Mouse (Mus musculus): ENCODE measurements at regions not wholly inside any gene's neighbourhood (a gene's known extent, or its start where the extent isn't known, plus 50 kb on each side); places are given as distances from the start of the nearest gene placed in this dataset.

GRCm38 (mm10) chr2:174848981-174849681 is 88.7 kb downstream of the Edn3 start:
- Histone ChIP-seq H3K27ac (peak overlapping the region; percentile 10), H3K4me1 (0 out of 2 replicates have a peak, but pooled peaks cover 11% of the 10 kb centered on the region), H3K36me3 (no peaks in the 10 kb centered on the region), H3K9me3 (no peaks in the 10 kb centered on the region), H3K4me3 (no peak overlapping the region), H3K27me3 (ENCODE audit: insufficient read depth, poor library complexity, severe bottlenecking) (no peaks in the 10 kb centered on the region)
- WGBS: 60% methylated on average over 16 of the region's 16 CpGs
- DNase-seq (ENCODE audit: low spot score): no peak

- Histone ChIP-seq H3K4me1 (0 out of 2 replicates have a peak, but pooled peaks cover 11% of the 10 kb centered on the region), H3K4me3 (no peak overlapping the region), H3K27ac (no peak overlapping the region), H3K27me3 (ENCODE audit: insufficient read depth, poor library complexity, severe bottlenecking) (no peaks in the 10 kb centered on the region), H3K9me3 (no peaks in the 10 kb centered on the region), H3K36me3 (no peaks in the 10 kb centered on the region)
- DNase-seq (ENCODE audit: low spot score): no peak
- WGBS: 77% methylated on average over 16 of the region's 16 CpGs
Measured at GRCm38 (mm10) chr2:174850860-174851259, 90.4 kb downstream of the Edn3 start.

- Histone ChIP-seq H3K9me3 (no peaks in the 10 kb centered on the region), H3K27ac (peak overlapping the region; percentile 65), H3K4me3 (no peak overlapping the region), H3K27me3 (ENCODE audit: insufficient read depth, poor library complexity, severe bottlenecking) (no peaks in the 10 kb centered on the region), H3K4me1 (0 out of 2 replicates have a peak, but pooled peaks cover 11% of the 10 kb centered on the region), H3K36me3 (no peaks in the 10 kb centered on the region)
- 16% methylated on average over 22 of the region's 22 CpGs for WGBS
- DNase-seq (ENCODE audit: low spot score): peak; percentile 85
Measured at GRCm38 (mm10) chr2:174851525-174852330, 91.3 kb downstream of the Edn3 start.

GRCm38 (mm10) chr2:174853786-174854185 is 93.4 kb downstream of the Edn3 start:
- H3K9me3 ChIP-seq: no peaks in the 10 kb centered on the region
- DNase-seq (ENCODE audit: low spot score): no peak
- no peak overlapping the region for H3K27ac ChIP-seq
- peaks cover 23% of the 10 kb centered on the region for H3K4me1 ChIP-seq
- no peak overlapping the region for H3K4me3 ChIP-seq
- H3K36me3 ChIP-seq: no peaks in the 10 kb centered on the region
- H3K27me3 ChIP-seq (ENCODE audit: insufficient read depth, poor library complexity, severe bottlenecking): no peaks in the 10 kb centered on the region
- 74% methylated on average over 8 of the region's 8 CpGs for WGBS

- DNase-seq (ENCODE audit: low spot score): peak; percentile 70
- no peak overlapping the region for H3K27ac ChIP-seq
- H3K4me3 ChIP-seq: no peak overlapping the region
- no peaks in the 10 kb centered on the region for H3K36me3 ChIP-seq
- no peaks in the 10 kb centered on the region for H3K9me3 ChIP-seq
- WGBS: 78% methylated on average over 8 of the region's 8 CpGs
- H3K27me3 ChIP-seq (ENCODE audit: insufficient read depth, poor library complexity, severe bottlenecking): no peaks in the 10 kb centered on the region
- H3K4me1 ChIP-seq: peaks cover 29% of the 10 kb centered on the region
Measured at GRCm38 (mm10) chr2:174855548-174855947, 95.1 kb downstream of the Edn3 start.

GRCm38 (mm10) chr2:174856135-174856534 is 95.7 kb downstream of the Edn3 start:
- Histone ChIP-seq H3K36me3 (no peaks in the 10 kb centered on the region), H3K27me3 (ENCODE audit: insufficient read depth, poor library complexity, severe bottlenecking) (no peaks in the 10 kb centered on the region), H3K4me1 (peaks cover 31% of the 10 kb centered on the region), H3K27ac (no peak overlapping the region), H3K4me3 (no peak overlapping the region), H3K9me3 (no peaks in the 10 kb centered on the region)
- peak; percentile 64 for DNase-seq (ENCODE audit: low spot score)
- WGBS: 82% methylated on average over 5 of the region's 5 CpGs

DNA sequence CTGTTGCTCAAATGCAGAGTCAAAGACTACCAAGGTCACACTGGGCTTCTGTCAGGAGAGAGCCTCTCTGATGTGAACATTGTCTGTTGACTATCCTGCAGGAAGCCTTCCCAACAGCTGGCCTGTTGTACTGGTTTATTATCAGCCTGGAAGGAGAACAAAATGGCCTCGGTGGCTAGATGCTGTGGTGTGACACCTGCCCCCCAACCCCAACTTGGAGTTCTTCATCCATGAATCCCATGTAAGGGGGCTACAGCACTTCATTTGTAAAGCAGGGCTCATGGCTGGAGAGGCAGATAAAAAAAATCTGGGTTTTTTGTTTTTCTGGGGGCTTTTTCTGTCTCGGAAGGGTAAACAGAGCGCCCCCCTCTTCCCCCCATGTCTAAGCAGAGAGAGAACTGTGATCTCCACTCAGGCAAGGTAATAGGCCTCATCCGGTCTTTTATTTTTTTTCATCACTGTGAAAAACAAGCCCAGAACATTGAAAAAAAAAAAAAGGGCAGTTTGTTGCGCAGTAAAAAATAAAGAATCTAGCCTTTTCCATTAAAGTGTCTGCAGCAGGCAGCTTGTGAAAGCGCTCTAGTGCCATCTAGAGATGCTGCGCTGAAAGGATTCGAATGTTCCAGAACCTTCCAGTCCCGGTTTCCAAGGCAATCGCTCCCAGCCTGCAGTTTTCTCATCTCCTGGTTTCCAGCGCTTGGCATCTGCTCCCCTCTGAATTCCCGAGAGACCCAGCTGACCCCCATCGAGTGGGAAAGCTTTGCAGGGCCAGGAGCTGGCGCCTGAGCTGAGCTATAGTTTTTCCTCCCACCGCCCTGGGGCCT is 97.8 kb downstream of the Edn3 start:
- no peaks in the 10 kb centered on the region for H3K36me3 ChIP-seq
- H3K4me3 ChIP-seq: 0 out of 2 replicates have a peak overlapping the region, but pooled peaks have one; percentile 13
- 28% methylated on average over 15 of the region's 15 CpGs for WGBS
- no peak for DNase-seq (ENCODE audit: low spot score)
- no peaks in the 10 kb centered on the region for H3K9me3 ChIP-seq
- peaks cover 24% of the 10 kb centered on the region for H3K4me1 ChIP-seq
- peak overlapping the region; percentile 79 for H3K27ac ChIP-seq
- H3K27me3 ChIP-seq (ENCODE audit: insufficient read depth, poor library complexity, severe bottlenecking): no peaks in the 10 kb centered on the region

DNA sequence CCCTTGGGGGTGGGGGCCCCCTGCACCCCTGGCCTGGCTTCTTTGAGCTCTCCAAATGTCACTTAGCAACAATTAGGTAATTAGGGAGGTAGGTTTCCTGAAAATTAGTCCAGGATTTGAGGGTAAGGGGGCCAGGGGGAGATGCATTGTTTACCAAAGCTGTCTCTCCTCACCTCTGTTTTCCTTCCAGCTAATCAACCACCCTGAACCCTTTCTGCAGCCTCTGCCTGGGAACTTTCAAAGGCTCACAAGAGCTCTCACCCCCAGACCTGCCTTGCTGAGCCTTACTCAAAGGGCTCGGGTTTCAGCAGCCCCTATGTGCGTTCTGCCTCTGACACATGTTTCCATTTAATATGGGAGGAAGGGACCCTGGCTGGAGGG is 98.4 kb downstream of the Edn3 start:
- Histone ChIP-seq H3K4me3 (0 out of 2 replicates have a peak overlapping the region, but pooled peaks have one; percentile 13), H3K4me1 (peaks cover 24% of the 10 kb centered on the region), H3K36me3 (no peaks in the 10 kb centered on the region), H3K27me3 (ENCODE audit: insufficient read depth, poor library complexity, severe bottlenecking) (no peaks in the 10 kb centered on the region), H3K9me3 (no peaks in the 10 kb centered on the region), H3K27ac (peak overlapping the region; percentile 79)
- DNase-seq (ENCODE audit: low spot score): no peak
- 11% methylated on average over 2 of the region's 2 CpGs for WGBS

DNA sequence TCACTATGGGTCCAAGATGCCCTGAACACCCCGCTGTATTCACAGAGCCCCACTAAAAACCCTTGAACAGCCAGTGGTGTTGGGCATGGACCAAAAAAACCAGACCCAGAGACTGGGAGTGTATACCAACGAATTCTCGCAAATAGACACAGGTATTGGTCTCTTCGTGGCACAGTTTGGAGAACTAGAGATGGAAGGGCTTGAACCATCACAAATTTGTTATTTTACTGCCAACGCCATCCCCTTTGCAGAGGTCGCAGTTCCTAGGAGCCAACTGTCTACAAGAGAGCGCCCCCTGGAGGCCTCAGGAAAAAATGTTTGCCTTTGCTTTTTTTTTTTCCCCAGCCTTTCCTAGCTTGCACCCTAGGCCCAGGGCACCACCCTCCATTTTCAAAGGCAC is 99.1 kb downstream of the Edn3 start:
- Histone ChIP-seq H3K36me3 (no peaks in the 10 kb centered on the region), H3K9me3 (no peaks in the 10 kb centered on the region), H3K27me3 (ENCODE audit: insufficient read depth, poor library complexity, severe bottlenecking) (no peaks in the 10 kb centered on the region), H3K27ac (peak overlapping the region; percentile 79; the same call in 1 of the 2 replicates), H3K4me3 (no peak overlapping the region), H3K4me1 (peaks cover 24% of the 10 kb centered on the region)
- 35% methylated on average over 7 of the region's 7 CpGs for WGBS
- DNase-seq (ENCODE audit: low spot score): no peak

DNA sequence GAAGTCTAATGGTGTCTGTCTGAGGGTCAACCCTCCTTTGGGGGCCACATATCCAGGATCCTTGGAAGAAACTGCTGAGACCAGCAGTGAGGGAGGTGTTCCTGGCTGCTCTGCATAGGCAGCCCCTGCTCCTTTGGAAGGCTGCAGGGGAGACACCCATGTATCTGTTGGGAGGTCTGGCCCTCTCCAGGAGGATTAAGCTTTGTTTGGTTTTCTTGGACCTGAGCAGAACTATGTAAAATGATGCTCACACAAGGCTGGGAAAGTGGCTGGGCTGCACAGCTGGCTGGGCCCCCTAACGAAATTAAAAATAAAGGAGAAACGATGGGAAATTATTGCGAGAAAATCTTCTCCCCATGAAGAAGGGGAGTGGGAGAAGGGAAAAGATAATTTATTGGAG is 104.2 kb downstream of the Edn3 start:
- Histone ChIP-seq H3K36me3 (no peaks in the 10 kb centered on the region), H3K27ac (no peak overlapping the region), H3K4me3 (no peak overlapping the region), H3K4me1 (peaks cover 31% of the 10 kb centered on the region), H3K27me3 (ENCODE audit: insufficient read depth, poor library complexity, severe bottlenecking) (no peaks in the 10 kb centered on the region), H3K9me3 (no peaks in the 10 kb centered on the region)
- DNase-seq (ENCODE audit: low spot score): no peak
- 83% methylated on average over 3 of the region's 3 CpGs for WGBS

GRCm38 (mm10) chr2:174866546-174866945 is 106.1 kb downstream of the Edn3 start:
- H3K4me3 ChIP-seq: no peak overlapping the region
- no peaks in the 10 kb centered on the region for H3K27me3 ChIP-seq (ENCODE audit: insufficient read depth, poor library complexity, severe bottlenecking)
- H3K9me3 ChIP-seq: no peaks in the 10 kb centered on the region
- H3K4me1 ChIP-seq: peaks cover 31% of the 10 kb centered on the region
- H3K27ac ChIP-seq: peak overlapping the region; percentile 36; the same call in 1 of the 2 replicates
- 50% methylated on average over 8 of the region's 8 CpGs for WGBS
- H3K36me3 ChIP-seq: no peaks in the 10 kb centered on the region
- no peak for DNase-seq (ENCODE audit: low spot score)

DNA sequence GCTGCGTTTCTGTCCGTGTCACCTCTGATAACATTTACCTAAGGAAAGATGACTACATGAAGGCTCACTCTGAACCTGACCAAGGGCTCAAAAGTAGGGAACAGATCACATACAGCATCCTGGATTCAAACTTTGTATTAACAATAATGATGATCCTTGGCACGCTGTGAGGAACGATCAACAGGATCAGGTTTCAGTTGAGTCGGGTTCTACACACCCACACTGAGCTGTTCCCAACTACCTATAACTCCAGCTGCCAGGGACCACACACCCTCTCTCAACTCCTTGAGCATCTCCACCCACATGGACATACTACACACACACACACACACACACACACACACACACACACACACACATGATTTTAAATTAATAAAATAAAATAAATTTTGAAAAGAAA is 107.0 kb downstream of the Edn3 start:
- peaks cover 39% of the 10 kb centered on the region for H3K4me1 ChIP-seq

More for the DNA sequence above, 107.0 kb downstream of the Edn3 start:
- Histone ChIP-seq H3K4me3 (no peak overlapping the region), H3K9me3 (no peaks in the 10 kb centered on the region), H3K36me3 (no peaks in the 10 kb centered on the region), H3K27me3 (ENCODE audit: insufficient read depth, poor library complexity, severe bottlenecking) (no peaks in the 10 kb centered on the region), H3K27ac (no peak overlapping the region)
- DNase-seq (ENCODE audit: low spot score): no peak
- WGBS: 59% methylated on average over 5 of the region's 5 CpGs
